Mouse (Mus musculus): Measurements from ENCODE around the gene H2-M3.

GRCm38 (mm10) chr17:37263626-37264025, 6.4 kb upstream of the H2-M3 start, which contains the start of gene Olfr98:
- no peak for TF ChIP-seq POLR2A (IDR thresholded peaks at IDR 0.05; ENCODE audit: control insufficient read depth, extremely low read depth, insufficient read depth, low read length, poor library complexity)
- TF ChIP-seq CTCF (IDR thresholded peaks at IDR 0.05; ENCODE audit: borderline replicate concordance, control insufficient read depth, extremely low read depth, insufficient read depth, low read length, poor library complexity): no peak
